ENCODE assay signal across 23 mouse cellular contexts in genomic region chr2:179912911-179913310, GRCm38 (mm10).
DNase-seq lines count a peak whose midpoint lies in the region; ATAC-seq and TF ChIP-seq lines count a peak whose summit lies in the region.
"Had no signal": no experiment of that assay in that cellular context is flagged by ENCODE, and none has a peak within 500 bp of the region (broad histone marks: within the 10 kb centered on the region; RNA-seq: fewer than 3 reads in every experiment).

No protein-coding gene starts in this region.

- H3K9ac ChIP-seq in hindbrain, embryonic 13.5 days = peak overlapping the region; percentile 49; the same call in 1 of the 2 replicates
- H3K9ac ChIP-seq in hindbrain, embryonic 16.5 days (ENCODE audit: low read depth, low read length) = no peak overlapping the region
- H3K9ac ChIP-seq in midbrain, embryonic 11.5 days (ENCODE audit: low read length) = no peak overlapping the region
- H3K9ac ChIP-seq in hindbrain, postnatal 0 days (replicated peaks; ENCODE audit: low read length) = no peak overlapping the region
- no peak overlapping the region for H3K9ac ChIP-seq in forebrain, embryonic 15.5 days (replicated peaks)
- H3K9ac ChIP-seq: embryonic facial prominence, embryonic 15.5 days; heart, embryonic 15.5 days; liver, embryonic 13.5 days had no signal

- H3K4me1 ChIP-seq in hindbrain, embryonic 13.5 days (replicated peaks) = peaks cover 5% of the 10 kb centered on the region
- H3K4me1 ChIP-seq in hindbrain, embryonic 16.5 days (ENCODE audit: control insufficient read depth, insufficient read depth, low read depth, low read length) = no peaks in the 10 kb centered on the region
- peaks cover 14% of the 10 kb centered on the region for H3K4me1 ChIP-seq in midbrain, embryonic 11.5 days (ENCODE audit: control insufficient read depth, insufficient read depth, low read length)
- H3K4me1 ChIP-seq in midbrain, embryonic 10.5 days = peaks cover 18% of the 10 kb centered on the region
- H3K4me1 ChIP-seq in hindbrain, postnatal 0 days (ENCODE audit: insufficient read depth, low read length) = no peaks in the 10 kb centered on the region
- H3K4me1 ChIP-seq in forebrain, embryonic 15.5 days = no peaks in the 10 kb centered on the region
- H3K4me1 ChIP-seq: embryonic facial prominence, embryonic 15.5 days; heart, embryonic 15.5 days; liver, embryonic 13.5 days had no signal

- no peaks in the 10 kb centered on the region for H3K27me3 ChIP-seq in hindbrain, embryonic 13.5 days
- no peaks in the 10 kb centered on the region for H3K27me3 ChIP-seq in hindbrain, embryonic 16.5 days (replicated peaks; ENCODE audit: control insufficient read depth, insufficient read depth, low read length)
- no peaks in the 10 kb centered on the region for H3K27me3 ChIP-seq in midbrain, embryonic 11.5 days (ENCODE audit: control insufficient read depth, insufficient read depth, low read length)
- no peaks in the 10 kb centered on the region for H3K27me3 ChIP-seq in midbrain, embryonic 10.5 days (ENCODE audit: low read depth, poor library complexity, severe bottlenecking)
- no peaks in the 10 kb centered on the region for H3K27me3 ChIP-seq in hindbrain, postnatal 0 days (ENCODE audit: insufficient read depth, low read length)
- H3K27me3 ChIP-seq in forebrain, embryonic 15.5 days = no peaks in the 10 kb centered on the region
- H3K27me3 ChIP-seq: embryonic facial prominence, embryonic 15.5 days; heart, embryonic 15.5 days; liver, embryonic 13.5 days had no signal

- no peak for ATAC-seq in hindbrain, embryonic 13.5 days (ENCODE audit: low FRiP score)
- ATAC-seq in hindbrain, embryonic 16.5 days = no peak
- 0 out of 2 replicates have a peak, but pooled peaks have one; percentile 12 for ATAC-seq in midbrain, embryonic 11.5 days (ENCODE audit: low FRiP score)
- no peak for ATAC-seq in hindbrain, postnatal 0 days
- no peak for ATAC-seq in forebrain, embryonic 15.5 days (replicated peaks)
- ATAC-seq: CD4-positive, CD25-positive, alpha-beta regulatory T cell, adult 4 months; forebrain, embryonic 14.5 days had no signal

- H3K4me3 ChIP-seq in hindbrain, embryonic 13.5 days = no peak overlapping the region
- no peak overlapping the region for H3K4me3 ChIP-seq in hindbrain, embryonic 16.5 days (ENCODE audit: low read length)
- H3K4me3 ChIP-seq in midbrain, embryonic 11.5 days (ENCODE audit: low read depth, low read length) = no peak overlapping the region
- H3K4me3 ChIP-seq in midbrain, embryonic 10.5 days = no peak overlapping the region
- H3K4me3 ChIP-seq in hindbrain, postnatal 0 days (ENCODE audit: low read length) = no peak overlapping the region
- H3K4me3 ChIP-seq in forebrain, embryonic 15.5 days = no peak overlapping the region
- H3K4me3 ChIP-seq: embryonic facial prominence, embryonic 15.5 days; heart, embryonic 15.5 days; left cerebral cortex, adult 2 months; liver, embryonic 13.5 days had no signal

- peaks cover 45% of the 10 kb centered on the region for H3K36me3 ChIP-seq in hindbrain, embryonic 13.5 days
- peaks cover 8% of the 10 kb centered on the region; the same call in 1 of the 2 replicates for H3K36me3 ChIP-seq in hindbrain, embryonic 16.5 days (ENCODE audit: control insufficient read depth, insufficient read depth, low read length)
- H3K36me3 ChIP-seq in midbrain, embryonic 11.5 days (ENCODE audit: control insufficient read depth, insufficient read depth, low read length) = peaks cover 14% of the 10 kb centered on the region; the same call in 1 of the 2 replicates
- peaks cover 81% of the 10 kb centered on the region for H3K36me3 ChIP-seq in midbrain, embryonic 10.5 days
- peaks cover 5% of the 10 kb centered on the region; the same call in 1 of the 2 replicates for H3K36me3 ChIP-seq in hindbrain, postnatal 0 days (ENCODE audit: insufficient read depth, low read length)
- peaks cover 48% of the 10 kb centered on the region for H3K36me3 ChIP-seq in forebrain, embryonic 15.5 days

- H3K27ac ChIP-seq in hindbrain, embryonic 13.5 days = no peak overlapping the region
- no peak overlapping the region for H3K27ac ChIP-seq in hindbrain, embryonic 16.5 days (ENCODE audit: low read depth, low read length)
- H3K27ac ChIP-seq in midbrain, embryonic 11.5 days (ENCODE audit: low read depth, low read length) = no peak overlapping the region
- no peak overlapping the region for H3K27ac ChIP-seq in midbrain, embryonic 10.5 days (replicated peaks)
- H3K27ac ChIP-seq in hindbrain, postnatal 0 days = no peak overlapping the region
- H3K27ac ChIP-seq in forebrain, embryonic 15.5 days (replicated peaks) = no peak overlapping the region
- H3K27ac ChIP-seq: embryonic facial prominence, embryonic 15.5 days; heart, embryonic 15.5 days; left cerebral cortex, adult 2 months; liver, embryonic 13.5 days; stomach, postnatal 0 days had no signal

- H3K4me2 ChIP-seq in hindbrain, embryonic 13.5 days = no peak overlapping the region
- no peak overlapping the region for H3K4me2 ChIP-seq in hindbrain, embryonic 16.5 days (ENCODE audit: low read length)
- no peak overlapping the region for H3K4me2 ChIP-seq in midbrain, embryonic 11.5 days
- H3K4me2 ChIP-seq in hindbrain, postnatal 0 days (ENCODE audit: low read depth, low read length) = no peak overlapping the region
- H3K4me2 ChIP-seq in forebrain, embryonic 15.5 days (replicated peaks) = no peak overlapping the region
- H3K4me2 ChIP-seq: embryonic facial prominence, embryonic 15.5 days; heart, embryonic 15.5 days; liver, embryonic 13.5 days had no signal

- H3K9me3 ChIP-seq in hindbrain, embryonic 13.5 days = no peaks in the 10 kb centered on the region
- H3K9me3 ChIP-seq in hindbrain, embryonic 16.5 days (ENCODE audit: control insufficient read depth, low read length) = no peaks in the 10 kb centered on the region
- H3K9me3 ChIP-seq in midbrain, embryonic 11.5 days (ENCODE audit: control insufficient read depth, low read length) = no peaks in the 10 kb centered on the region
- no peaks in the 10 kb centered on the region for H3K9me3 ChIP-seq in midbrain, embryonic 10.5 days (replicated peaks)
- no peaks in the 10 kb centered on the region for H3K9me3 ChIP-seq in hindbrain, postnatal 0 days (ENCODE audit: low read length)
- H3K9me3 ChIP-seq in forebrain, embryonic 15.5 days = no peaks in the 10 kb centered on the region
- H3K9me3 ChIP-seq: embryonic facial prominence, embryonic 15.5 days; heart, embryonic 15.5 days; liver, embryonic 13.5 days had no signal

- no peak for DNase-seq in midbrain, embryonic 11.5 days (ENCODE audit: low spot score, missing footprints)
- no peak for DNase-seq in midbrain, embryonic 10.5 days (ENCODE audit: low spot score)
- DNase-seq in brain, adult 2 months (ENCODE audit: low read depth, low spot score) = peak; percentile 12
- DNase-seq in hindbrain, postnatal 0 days (ENCODE audit: low spot score) = peak; percentile 13
- no peak for DNase-seq in urinary bladder, postnatal 14 days (ENCODE audit: low spot score)
- DNase-seq: cerebellum, adult 11-12 months; cerebellum, postnatal 14 days; heart, postnatal 36 days; kidney, postnatal 10 days; liver, embryonic 13.5 days; lung, adult 2 months; lung, postnatal 14 days; thymus, adult 2 months; thymus, postnatal 4 days had no signal

- TF ChIP-seq CTCF in hindbrain, postnatal 0 days (IDR thresholded peaks at IDR 0.05; ENCODE audit: low read depth) = no peak

- WGBS in hindbrain, embryonic 13.5 days = 29% methylated on average over 12 of the region's 12 CpGs
- WGBS in hindbrain, embryonic 16.5 days = 31% methylated on average over 12 of the region's 12 CpGs
- 59% methylated on average over 12 of the region's 12 CpGs for WGBS in midbrain, embryonic 11.5 days
- WGBS in midbrain, embryonic 10.5 days = 71% methylated on average over 12 of the region's 12 CpGs
- 38% methylated on average over 12 of the region's 12 CpGs for WGBS in hindbrain, postnatal 0 days
- 73% methylated on average over 12 of the region's 12 CpGs for WGBS in forebrain, embryonic 15.5 days

Comparison
In these comparisons a context has a peak if more than half of its experiments do, and no peak if none do; other contexts are left out.
1. DNase-seq: peak in brain, adult 2 months (single experiment) and hindbrain, postnatal 0 days (single experiment); none in midbrain, embryonic 11.5 days (single experiment), midbrain, embryonic 10.5 days (single experiment) and urinary bladder, postnatal 14 days (single experiment).